Mouse (Mus musculus) limb, embryonic 11.5 days (tissue): Measurements from ENCODE around the gene Ccl7. TPM values are rescaled to one million over a fixed set of nuclear protein-coding genes. Genes with fewer than 3 reads are reported as not detected.

Experiments used
- ATAC-seq: fragments of 200-750 bp; cut with Nextera tagmentation; 2 replicates; pipeline ENCODE4 v1.8.0; 2017; ENCODE audit warnings: low read depth; ENCODE audit not compliant: insufficient number of reproducible peaks, low FRiP score, low TSS enrichment
- DNase-seq: peaks from one replicate; pipeline ENCODE4 v3.0.0-alpha.2; 2015; ENCODE audit warnings: low spot score
- H3K27ac ChIP-seq: fragments of 300-500 bp; sonication (generic); replicated peaks from 2 replicates; pipeline ENCODE4 v1.5.1; 2014; ENCODE audit warnings: low read depth, mild to moderate bottlenecking, low read length
- H3K27me3 ChIP-seq: fragments of 300-500 bp; sonication (generic); 2 replicates; pipeline ENCODE4 v1.6.1; 2014; ENCODE audit warnings: mild to moderate bottlenecking, low read length, mixed read lengths; ENCODE audit not compliant: control insufficient read depth, insufficient read depth
- H3K36me3 ChIP-seq: fragments of 300-500 bp; sonication (generic); 2 replicates; pipeline ENCODE4 v1.6.1; 2014; ENCODE audit warnings: mild to moderate bottlenecking, low read length, moderate library complexity, mixed read lengths; ENCODE audit not compliant: control insufficient read depth, insufficient read depth
- H3K4me1 ChIP-seq: fragments of 300-500 bp; sonication (generic); 2 replicates; pipeline ENCODE4 v1.6.1; 2014; ENCODE audit warnings: low read length, mixed read lengths; ENCODE audit not compliant: control insufficient read depth, insufficient read depth
- H3K4me2 ChIP-seq: fragments of 300-500 bp; sonication (generic); 2 replicates; pipeline ENCODE4 v1.6.1; 2014; ENCODE audit warnings: low read depth, mild to moderate bottlenecking, moderate library complexity; ENCODE audit not compliant: severe bottlenecking
- H3K4me3 ChIP-seq: fragments of 300-500 bp; sonication (generic); 2 replicates; pipeline ENCODE4 v1.5.1; 2014; ENCODE audit warnings: low read depth, low read length
- H3K9ac ChIP-seq: fragments of 300-500 bp; sonication (generic); 2 replicates; pipeline ENCODE4 v1.6.1; 2014; ENCODE audit warnings: mild to moderate bottlenecking, low read length
- H3K9me3 ChIP-seq: fragments of 300-500 bp; sonication (generic); 2 replicates; pipeline ENCODE4 v1.6.1; 2016; ENCODE audit warnings: low read length; ENCODE audit not compliant: control insufficient read depth
- WGBS: fragments of 180-500 bp; shearing (Covaris S2); extraction: QIAGEN DNeasy Blood & Tissue Kit; methylation state at CpG from one replicate; pipeline ENCODE4 v1.1.7; 2014; 5-methylcytosine and 5-hydroxymethylcytosine counted together
- polyA plus RNA-seq: library from polyadenylated mRNA; unstranded; fragments of >200 nt; fragmentation: Nextera tagmentation; extraction: Ambion mirVana; gene quantifications from 2 replicates; pipeline ENCODE4 v1.2.1, GENCODE M21; 2014

Gene Ccl7
- polyA plus RNA-seq, 1 experiment from 2014 or later: not detected

GRCm38 (mm10) chr11:82022504-82023056 is 22.9 kb upstream of the Ccl7 start:
- Histone ChIP-seq H3K4me2 (no peak overlapping the region), H3K9me3 (no peaks in the 10 kb centered on the region), H3K27ac (no peak overlapping the region), H3K9ac (no peak overlapping the region), H3K4me1 (no peaks in the 10 kb centered on the region), H3K27me3 (no peaks in the 10 kb centered on the region), H3K4me3 (no peak overlapping the region), H3K36me3 (no peaks in the 10 kb centered on the region)
- ATAC-seq (no peak), DNase-seq (no peak)
- 90% methylated on average over 6 of the region's 6 CpGs for WGBS

DNA sequence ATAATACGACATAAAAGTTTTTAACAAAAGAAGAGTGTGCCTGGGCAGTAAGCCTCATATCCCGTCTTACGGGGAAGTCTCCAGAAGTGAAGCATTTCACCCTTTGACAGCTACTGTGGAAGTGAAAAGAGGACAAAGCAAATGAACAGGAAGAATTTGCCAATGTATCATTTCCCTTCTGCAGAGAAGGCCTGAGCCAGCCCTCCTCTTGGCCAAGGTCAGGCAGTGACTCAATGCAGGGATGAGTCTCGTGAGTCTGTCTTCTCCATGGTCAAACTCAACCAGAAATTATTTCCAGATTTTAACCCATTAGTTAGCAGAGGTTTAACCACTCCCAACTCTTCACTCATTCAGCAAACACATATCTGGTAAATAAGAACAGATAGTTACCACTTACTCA is 21.7 kb upstream of the Ccl7 start:
- no peaks in the 10 kb centered on the region for H3K4me1 ChIP-seq
- H3K27ac ChIP-seq: no peak overlapping the region
- no peak overlapping the region for H3K9ac ChIP-seq
- 82% methylated on average over 4 of the region's 4 CpGs for WGBS
- H3K4me3 ChIP-seq: no peak overlapping the region
- no peaks in the 10 kb centered on the region for H3K36me3 ChIP-seq
- no peak for ATAC-seq
- no peaks in the 10 kb centered on the region for H3K9me3 ChIP-seq
- H3K4me2 ChIP-seq: no peak overlapping the region
- no peaks in the 10 kb centered on the region for H3K27me3 ChIP-seq
- no peak for DNase-seq

GRCm38 (mm10) chr11:82030171-82030570 is 15.3 kb upstream of the Ccl7 start:
- H3K9me3 ChIP-seq: no peaks in the 10 kb centered on the region
- no peak for ATAC-seq
- 74% methylated on average over 2 of the region's 2 CpGs for WGBS
- no peak overlapping the region for H3K27ac ChIP-seq
- H3K27me3 ChIP-seq: no peaks in the 10 kb centered on the region
- no peaks in the 10 kb centered on the region for H3K4me1 ChIP-seq
- H3K4me3 ChIP-seq: no peak overlapping the region
- H3K4me2 ChIP-seq: no peak overlapping the region
- no peaks in the 10 kb centered on the region for H3K36me3 ChIP-seq
- H3K9ac ChIP-seq: no peak overlapping the region
- no peak for DNase-seq

DNA sequence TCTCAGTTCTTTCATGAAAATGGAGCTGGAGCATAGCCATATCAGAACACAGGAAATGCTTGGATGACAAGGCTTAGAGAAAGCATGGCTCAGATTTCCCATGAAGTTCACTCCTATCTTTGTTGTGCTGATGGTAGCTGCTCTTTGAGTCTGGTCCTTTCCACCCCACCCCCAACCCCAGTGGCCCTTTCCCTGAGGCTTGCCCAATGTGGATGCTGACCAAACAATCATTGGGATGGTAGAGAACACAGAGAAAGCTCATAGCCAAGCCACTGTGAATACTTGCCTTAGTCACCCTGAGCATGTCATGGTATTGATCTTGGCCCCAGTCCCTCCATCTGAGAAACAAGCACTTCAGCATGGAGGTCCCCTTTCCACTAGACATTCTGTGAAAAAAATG is 13.4 kb upstream of the Ccl7 start:
- DNase-seq (no peak), ATAC-seq (no peak)
- no peak overlapping the region for H3K4me2 ChIP-seq
- no peaks in the 10 kb centered on the region for H3K9me3 ChIP-seq
- H3K27me3 ChIP-seq: no peaks in the 10 kb centered on the region
- no peak overlapping the region for H3K27ac ChIP-seq
- H3K9ac ChIP-seq: no peak overlapping the region
- H3K4me3 ChIP-seq: no peak overlapping the region
- no peaks in the 10 kb centered on the region for H3K4me1 ChIP-seq
- no peaks in the 10 kb centered on the region for H3K36me3 ChIP-seq

DNA sequence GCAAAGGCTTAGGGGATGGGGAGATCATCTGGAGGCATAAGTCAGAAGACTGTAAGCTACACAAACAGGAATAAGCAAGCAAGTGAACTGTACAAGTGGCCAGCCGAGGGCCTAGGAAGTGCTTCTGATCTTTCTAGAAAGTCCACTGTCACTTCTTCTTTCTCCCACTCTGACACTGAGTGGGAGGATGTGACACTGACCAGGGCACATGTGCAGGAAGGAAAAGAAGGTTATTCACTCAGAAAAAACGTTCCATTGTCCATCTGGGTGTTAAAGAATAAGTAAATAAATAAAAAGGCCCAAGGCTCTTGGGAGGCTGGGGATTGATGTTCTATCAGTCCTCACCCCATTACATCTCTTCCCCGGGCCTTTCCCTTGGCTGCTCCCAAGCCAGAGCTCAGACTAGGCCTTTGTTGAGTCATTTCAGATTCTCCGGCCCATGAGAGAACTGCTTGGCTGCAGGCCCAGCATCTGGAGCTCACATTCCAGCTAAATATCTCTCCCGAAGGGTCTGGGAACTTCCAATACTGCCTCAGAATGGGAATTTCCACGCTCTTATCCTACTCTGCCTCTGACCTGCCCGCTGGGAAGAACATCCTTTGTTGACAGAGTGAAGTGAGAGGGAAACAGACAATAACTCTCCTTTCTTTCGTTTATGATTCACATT is 12.7 kb upstream of the Ccl7 start:
- no peak overlapping the region for H3K27ac ChIP-seq
- ATAC-seq: no peak

GRCm38 (mm10) chr11:82034446-82034845 is 11.1 kb upstream of the Ccl7 start:
- Histone ChIP-seq H3K27me3 (no peaks in the 10 kb centered on the region), H3K4me3 (no peak overlapping the region), H3K27ac (no peak overlapping the region), H3K4me2 (no peak overlapping the region), H3K9me3 (no peaks in the 10 kb centered on the region), H3K9ac (no peak overlapping the region), H3K36me3 (no peaks in the 10 kb centered on the region), H3K4me1 (no peaks in the 10 kb centered on the region)
- no peak for DNase-seq
- WGBS: 88% methylated on average over 7 of the region's 7 CpGs
- ATAC-seq: no peak

More for the DNA sequence above, 12.7 kb upstream of the Ccl7 start:
- no peaks in the 10 kb centered on the region for H3K36me3 ChIP-seq
- DNase-seq: no peak
- no peak overlapping the region for H3K4me3 ChIP-seq
- H3K4me2 ChIP-seq: no peak overlapping the region
- WGBS: 78% methylated on average over 8 of the region's 8 CpGs
- H3K9ac ChIP-seq: no peak overlapping the region
- no peaks in the 10 kb centered on the region for H3K9me3 ChIP-seq
- no peaks in the 10 kb centered on the region for H3K27me3 ChIP-seq
- H3K4me1 ChIP-seq: no peaks in the 10 kb centered on the region

GRCm38 (mm10) chr11:82035356-82035755 is 10.2 kb upstream of the Ccl7 start, which contains the start of gene Ccl2:
Gene Ccl2, plus strand, starts transcription at chr11:82035571.
- no peaks in the 10 kb centered on the region for H3K4me1 ChIP-seq
- no peaks in the 10 kb centered on the region for H3K9me3 ChIP-seq
- H3K27me3 ChIP-seq: no peaks in the 10 kb centered on the region
- no peak within 1 kb of the TSS for H3K9ac ChIP-seq
- H3K27ac ChIP-seq: no peak within 1 kb of the TSS
- DNase-seq: no peak
- no peak for ATAC-seq
- H3K36me3 ChIP-seq: no peaks in the 10 kb centered on the region
- H3K4me2 ChIP-seq: no peak within 1 kb of the TSS
- 41% methylated on average over 5 of the region's 5 CpGs for WGBS
- no peak within 1 kb of the TSS for H3K4me3 ChIP-seq

DNA sequence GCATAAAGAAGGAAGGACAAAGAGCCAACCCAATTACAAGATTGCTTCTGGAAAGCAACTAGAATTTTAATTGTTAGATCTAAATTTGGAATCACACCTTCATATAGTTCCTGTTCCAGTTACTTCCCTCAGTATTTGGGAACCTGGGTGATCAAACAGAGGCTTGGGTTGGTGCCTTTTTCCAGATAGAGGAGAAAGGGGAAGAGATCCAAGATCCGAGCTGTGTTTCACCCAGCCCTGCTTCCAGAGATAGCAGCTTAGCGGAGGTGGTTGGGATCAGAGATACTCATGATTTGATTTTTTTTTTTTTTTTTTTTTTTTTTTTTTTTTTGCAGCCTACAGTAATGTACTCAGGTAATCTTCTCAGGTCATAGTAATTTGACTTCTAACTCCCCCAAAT is 9.7 kb upstream of the Ccl7 start:
- no peak overlapping the region for H3K4me2 ChIP-seq
- whole genome bisulfite sequencing: 88% methylated on average over 2 of the region's 2 CpGs
- no peaks in the 10 kb centered on the region for H3K36me3 ChIP-seq
- no peaks in the 10 kb centered on the region for H3K9me3 ChIP-seq
- no peaks in the 10 kb centered on the region for H3K4me1 ChIP-seq
- DNase-seq: no peak
- no peak for ATAC-seq
- no peak overlapping the region for H3K27ac ChIP-seq
- H3K9ac ChIP-seq: no peak overlapping the region
- no peaks in the 10 kb centered on the region for H3K27me3 ChIP-seq
- H3K4me3 ChIP-seq: no peak overlapping the region

- H3K4me2 ChIP-seq: no peak within 1 kb of the TSS
- WGBS: 40% methylated on average over 2 of the region's 2 CpGs
- no peaks in the 10 kb centered on the region for H3K9me3 ChIP-seq
- no peak within 1 kb of the TSS for H3K27ac ChIP-seq
- H3K27me3 ChIP-seq: no peaks in the 10 kb centered on the region
- DNase-seq (no peak), ATAC-seq (no peak)
- H3K4me3 ChIP-seq: no peak within 1 kb of the TSS
- no peaks in the 10 kb centered on the region for H3K36me3 ChIP-seq
- H3K9ac ChIP-seq: no peak within 1 kb of the TSS
- H3K4me1 ChIP-seq: no peaks in the 10 kb centered on the region
Observed at GRCm38 (mm10) chr11:82038535-82038934, 7.0 kb upstream of the Ccl7 start, which contains the start of gene Gm17268. Gene Gm17268, minus strand, starts transcription at chr11:82038562.
